Mouse (Mus musculus): ENCODE measurements around the gene Slc22a5.

GRCm38 (mm10) chr11:53851795-53852194 lies 39.7 kb downstream of the Slc22a5 start:
- TF ChIP-seq POLR2A (IDR thresholded peaks at IDR 0.05; ENCODE audit: insufficient read length, low read depth) (no peak), MAX (IDR thresholded peaks at IDR 0.05; ENCODE audit: low read depth) (no peak), MYOG (IDR thresholded peaks at IDR 0.05; ENCODE audit: control insufficient read depth in 1 of 3, insufficient read depth in 1 of 3, insufficient read length in 2 of 3, low read depth in 2 of 3) (no peak), REST (IDR thresholded peaks at IDR 0.05; ENCODE audit: insufficient read depth, insufficient read length) (no peak), USF1 (IDR thresholded peaks at IDR 0.05; ENCODE audit: low read depth) (no peak), TCF12 (IDR thresholded peaks at IDR 0.05; ENCODE audit: insufficient read depth, poor library complexity, severe bottlenecking) (no peak), MYOD1 (IDR thresholded peaks at IDR 0.05; ENCODE audit: control insufficient read depth in 1 of 3, insufficient read length in 2 of 3, low read depth in 2 of 3) (no peak)
